Mouse (Mus musculus): ENCODE data around the gene Klf7. TPM values are rescaled to one million over a fixed set of nuclear protein-coding genes. Genes with fewer than 3 reads are reported as not detected.

Gene Klf7
- polyA plus RNA-seq, 1 experiment from 2014 or later: 35.5 TPM

- Histone ChIP-seq H3K4me1 (ENCODE audit: control insufficient read depth, insufficient read depth, low read length) (peaks cover 10% of the 10 kb centered on the region; the same call in 1 of the 2 replicates), H3K9me3 (ENCODE audit: control insufficient read depth, low read length) (no peaks in the 10 kb centered on the region), H3K4me2 (ENCODE audit: low read depth) (no peak overlapping the region), H3K27me3 (ENCODE audit: control insufficient read depth, insufficient read depth, low read length) (no peaks in the 10 kb centered on the region), H3K36me3 (ENCODE audit: control insufficient read depth, insufficient read depth, low read length) (peaks cover 2% of the 10 kb centered on the region; the same call in 1 of the 2 replicates), H3K27ac (ENCODE audit: low read depth, low read length) (no peak overlapping the region), H3K4me3 (ENCODE audit: low read depth, low read length) (no peak overlapping the region), H3K9ac (ENCODE audit: low read length) (no peak overlapping the region)
- ATAC-seq (ENCODE audit: insufficient read depth, low FRiP score, low TSS enrichment) (no peak), DNase-seq (ENCODE audit: low spot score) (no peak)
- 92% methylated on average over 7 of the region's 7 CpGs for WGBS
Observed at GRCm38 (mm10) chr1:64036881-64037452, 85.1 kb downstream of the Klf7 start.

GRCm38 (mm10) chr1:64035804-64036203, 86.3 kb downstream of the Klf7 start:
- ATAC-seq (ENCODE audit: insufficient read depth, low FRiP score, low TSS enrichment) (no peak), DNase-seq (ENCODE audit: low spot score) (no peak)
- WGBS: 63% methylated on average over 7 of the region's 7 CpGs
- Histone ChIP-seq H3K36me3 (ENCODE audit: control insufficient read depth, insufficient read depth, low read length) (peaks cover 2% of the 10 kb centered on the region; the same call in 1 of the 2 replicates), H3K9me3 (ENCODE audit: control insufficient read depth, low read length) (no peaks in the 10 kb centered on the region), H3K27me3 (ENCODE audit: control insufficient read depth, insufficient read depth, low read length) (no peaks in the 10 kb centered on the region), H3K9ac (ENCODE audit: low read length) (no peak overlapping the region), H3K4me3 (ENCODE audit: low read depth, low read length) (no peak overlapping the region), H3K27ac (ENCODE audit: low read depth, low read length) (no peak overlapping the region), H3K4me1 (ENCODE audit: control insufficient read depth, insufficient read depth, low read length) (peaks cover 10% of the 10 kb centered on the region; the same call in 1 of the 2 replicates), H3K4me2 (ENCODE audit: low read depth) (no peak overlapping the region)

GRCm38 (mm10) chr1:64035087-64035791, 86.8 kb downstream of the Klf7 start:
- H3K9ac ChIP-seq (ENCODE audit: low read length): no peak overlapping the region
- DNase-seq (ENCODE audit: low spot score) (peak; percentile 45), ATAC-seq (ENCODE audit: insufficient read depth, low FRiP score, low TSS enrichment) (no peak)
- no peaks in the 10 kb centered on the region for H3K9me3 ChIP-seq (ENCODE audit: control insufficient read depth, low read length)
- H3K27ac ChIP-seq (ENCODE audit: low read depth, low read length): no peak overlapping the region
- H3K36me3 ChIP-seq (ENCODE audit: control insufficient read depth, insufficient read depth, low read length): peaks cover 2% of the 10 kb centered on the region; the same call in 1 of the 2 replicates
- 72% methylated on average over 15 of the region's 15 CpGs for WGBS
- no peak overlapping the region for H3K4me3 ChIP-seq (ENCODE audit: low read depth, low read length)
- H3K27me3 ChIP-seq (ENCODE audit: control insufficient read depth, insufficient read depth, low read length): no peaks in the 10 kb centered on the region
- H3K4me1 ChIP-seq (ENCODE audit: control insufficient read depth, insufficient read depth, low read length): peaks cover 10% of the 10 kb centered on the region; the same call in 1 of the 2 replicates
- no peak overlapping the region for H3K4me2 ChIP-seq (ENCODE audit: low read depth)

GRCm38 (mm10) chr1:64032502-64033231, 89.4 kb downstream of the Klf7 start:
- Histone ChIP-seq H3K36me3 (ENCODE audit: control insufficient read depth, insufficient read depth, low read length) (0 out of 2 replicates have a peak, but pooled peaks cover 2% of the 10 kb centered on the region), H3K9ac (ENCODE audit: low read length) (no peak overlapping the region), H3K27ac (ENCODE audit: low read depth, low read length) (no peak overlapping the region), H3K4me1 (ENCODE audit: control insufficient read depth, insufficient read depth, low read length) (peaks cover 2% of the 10 kb centered on the region; the same call in 1 of the 2 replicates), H3K4me2 (ENCODE audit: low read depth) (no peak overlapping the region), H3K9me3 (ENCODE audit: control insufficient read depth, low read length) (no peaks in the 10 kb centered on the region), H3K4me3 (ENCODE audit: low read depth, low read length) (no peak overlapping the region), H3K27me3 (ENCODE audit: control insufficient read depth, insufficient read depth, low read length) (no peaks in the 10 kb centered on the region)
- ATAC-seq (ENCODE audit: insufficient read depth, low FRiP score, low TSS enrichment) (no peak), DNase-seq (ENCODE audit: low spot score) (no peak)
- WGBS: 85% methylated on average over 9 of the region's 9 CpGs

GRCm38 (mm10) chr1:64021986-64022385, 100.1 kb downstream of the Klf7 start:
- over 99% methylated on average over 3 of the region's 3 CpGs for WGBS
- ATAC-seq (ENCODE audit: insufficient read depth, low FRiP score, low TSS enrichment) (no peak), DNase-seq (ENCODE audit: low spot score) (no peak)
- Histone ChIP-seq H3K4me1 (ENCODE audit: control insufficient read depth, insufficient read depth, low read length) (peaks cover 5% of the 10 kb centered on the region; the same call in 1 of the 2 replicates), H3K27me3 (ENCODE audit: control insufficient read depth, insufficient read depth, low read length) (no peaks in the 10 kb centered on the region), H3K9ac (ENCODE audit: low read length) (no peak overlapping the region), H3K36me3 (ENCODE audit: control insufficient read depth, insufficient read depth, low read length) (no peaks in the 10 kb centered on the region), H3K9me3 (ENCODE audit: control insufficient read depth, low read length) (no peaks in the 10 kb centered on the region), H3K4me2 (ENCODE audit: low read depth) (no peak overlapping the region), H3K27ac (ENCODE audit: low read depth, low read length) (no peak overlapping the region), H3K4me3 (ENCODE audit: low read depth, low read length) (no peak overlapping the region)

GRCm38 (mm10) chr1:64020672-64021635, 101.1 kb downstream of the Klf7 start:
- Histone ChIP-seq H3K27me3 (ENCODE audit: control insufficient read depth, insufficient read depth, low read length) (no peaks in the 10 kb centered on the region), H3K4me2 (ENCODE audit: low read depth) (no peak overlapping the region), H3K36me3 (ENCODE audit: control insufficient read depth, insufficient read depth, low read length) (no peaks in the 10 kb centered on the region), H3K9ac (ENCODE audit: low read length) (no peak overlapping the region), H3K27ac (ENCODE audit: low read depth, low read length) (0 out of 2 replicates have a peak overlapping the region, but pooled peaks have one; percentile 17), H3K9me3 (ENCODE audit: control insufficient read depth, low read length) (no peaks in the 10 kb centered on the region), H3K4me3 (ENCODE audit: low read depth, low read length) (no peak overlapping the region), H3K4me1 (ENCODE audit: control insufficient read depth, insufficient read depth, low read length) (peaks cover 5% of the 10 kb centered on the region; the same call in 1 of the 2 replicates)
- WGBS: 45% methylated on average over 14 of the region's 19 CpGs
- DNase-seq (ENCODE audit: low spot score): no peak
- no peak for ATAC-seq (ENCODE audit: insufficient read depth, low FRiP score, low TSS enrichment)

- ATAC-seq (ENCODE audit: insufficient read depth, low FRiP score, low TSS enrichment): no peak
- no peak overlapping the region for H3K4me2 ChIP-seq (ENCODE audit: low read depth)
- no peak overlapping the region for H3K9ac ChIP-seq (ENCODE audit: low read length)
- no peak overlapping the region for H3K27ac ChIP-seq (ENCODE audit: low read depth, low read length)
- 76% methylated on average over 6 of the region's 6 CpGs for WGBS
- no peak overlapping the region for H3K4me3 ChIP-seq (ENCODE audit: low read depth, low read length)
- peaks cover 5% of the 10 kb centered on the region; the same call in 1 of the 2 replicates for H3K4me1 ChIP-seq (ENCODE audit: control insufficient read depth, insufficient read depth, low read length)
- H3K9me3 ChIP-seq (ENCODE audit: control insufficient read depth, low read length): no peaks in the 10 kb centered on the region
- H3K27me3 ChIP-seq (ENCODE audit: control insufficient read depth, insufficient read depth, low read length): no peaks in the 10 kb centered on the region
- H3K36me3 ChIP-seq (ENCODE audit: control insufficient read depth, insufficient read depth, low read length): no peaks in the 10 kb centered on the region
- no peak for DNase-seq (ENCODE audit: low spot score)
Observed at GRCm38 (mm10) chr1:64019127-64019635, 102.9 kb downstream of the Klf7 start.

Measured in neural tube, embryonic 11.5 days (tissue).